Mouse (Mus musculus) kidney, embryonic 16.5 days (tissue): ENCODE measurements around the gene Aqp7. TPM values are rescaled to one million over a fixed set of nuclear protein-coding genes. Genes with fewer than 3 reads are reported as not detected.

ENCODE experiments used
- ATAC-seq: fragments of 200-750 bp; cut with Nextera tagmentation; 2 replicates; pipeline ENCODE4 v1.8.0; 2017; ENCODE audit warnings: moderate TSS enrichment; ENCODE audit not compliant: low FRiP score, low TSS enrichment
- H3K27ac ChIP-seq: fragments of 300-500 bp; sonication (generic); 2 replicates; pipeline ENCODE4 v1.5.1; 2014; ENCODE audit warnings: low read length
- H3K27me3 ChIP-seq: fragments of 300-500 bp; sonication (generic); 2 replicates; pipeline ENCODE4 v1.6.1; 2014; ENCODE audit warnings: low read length, control low read depth, mixed read lengths; ENCODE audit not compliant: insufficient read depth
- H3K36me3 ChIP-seq: fragments of 300-500 bp; sonication (generic); 2 replicates; pipeline ENCODE4 v1.6.1; 2014; ENCODE audit warnings: low read length, control low read depth, mixed read lengths; ENCODE audit not compliant: insufficient read depth
- H3K4me1 ChIP-seq: fragments of 300-500 bp; sonication (generic); 2 replicates; pipeline ENCODE4 v1.6.1; 2014; ENCODE audit warnings: low read length, control low read depth, mixed read lengths; ENCODE audit not compliant: insufficient read depth
- H3K4me2 ChIP-seq: fragments of 300-500 bp; sonication (generic); replicated peaks from 2 replicates; pipeline ENCODE4 v1.6.1; 2014; ENCODE audit warnings: low read depth, low read length
- H3K4me3 ChIP-seq: fragments of 300-500 bp; sonication (generic); 2 replicates; pipeline ENCODE4 v1.5.1; 2014; ENCODE audit warnings: mild to moderate bottlenecking, low read length
- H3K9ac ChIP-seq: fragments of 300-500 bp; sonication (generic); replicated peaks from 2 replicates; pipeline ENCODE4 v1.6.1; 2014; ENCODE audit warnings: low read length
- H3K9me3 ChIP-seq: fragments of 300-500 bp; sonication (generic); 2 replicates; pipeline ENCODE4 v1.6.1; 2016; ENCODE audit warnings: low read length, control low read depth
- WGBS: fragments of 180-500 bp; shearing (Covaris S2); extraction: QIAGEN DNeasy Blood & Tissue Kit; methylation state at CpG from one replicate; pipeline ENCODE4 v1.1.7; 2014; 5-methylcytosine and 5-hydroxymethylcytosine counted together
- polyA plus RNA-seq: library from polyadenylated mRNA; unstranded; fragments of >200 nt; fragmentation: Nextera tagmentation; extraction: Ambion mirVana; gene quantifications from 2 replicates; pipeline ENCODE4 v1.2.1, GENCODE M21; 2015

Gene Aqp7
- polyA plus RNA-seq: 1.2 and 2.4 TPM in 2 replicates

GRCm38 (mm10) chr4:41047524-41048271 lies at the start of gene Aqp7:
TSS of gene Aqp7 (minus strand) at chr4:41048139.
- ATAC-seq: no peak
- H3K27ac ChIP-seq: no peak within 1 kb of the TSS

DNA sequence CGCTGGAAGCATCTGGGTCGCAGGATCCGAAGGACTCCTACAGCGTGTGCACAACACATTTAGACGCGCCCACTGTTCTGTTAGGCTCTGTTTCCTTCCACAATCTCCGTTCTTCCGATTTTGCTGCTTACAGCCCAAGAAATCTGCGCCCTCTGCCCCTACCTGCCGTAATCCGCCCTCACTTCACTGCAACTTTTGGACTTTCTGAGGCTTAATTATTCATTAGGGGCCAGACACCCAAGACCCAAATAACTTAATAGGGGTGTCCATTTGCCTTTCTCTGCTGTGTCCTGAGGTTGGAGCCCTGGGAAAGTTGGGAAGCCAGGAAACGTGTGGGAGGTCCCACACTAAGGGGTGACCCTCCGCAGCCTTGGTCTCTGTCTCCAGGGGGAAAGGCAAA lies 49.4 kb upstream of the Aqp7 start:
- peaks cover 23% of the 10 kb centered on the region for H3K4me1 ChIP-seq
- H3K9ac ChIP-seq: peak overlapping the region; percentile 47
- H3K9me3 ChIP-seq: no peaks in the 10 kb centered on the region
- H3K4me3 ChIP-seq: peak overlapping the region; percentile 43
- 54% methylated on average over 13 of the region's 13 CpGs for WGBS
- ATAC-seq: no peak
- H3K27me3 ChIP-seq: peaks cover 5% of the 10 kb centered on the region
- no peaks in the 10 kb centered on the region for H3K36me3 ChIP-seq
- peak overlapping the region; percentile 79 for H3K4me2 ChIP-seq
- H3K27ac ChIP-seq: peak overlapping the region; percentile 50; the same call in 1 of the 2 replicates

More at GRCm38 (mm10) chr4:41047524-41048271, at the start of gene Aqp7:
- Histone ChIP-seq H3K4me3 (no peak within 1 kb of the TSS), H3K36me3 (no peaks in the 10 kb centered on the region), H3K4me1 (no peaks in the 10 kb centered on the region), H3K9ac (no peak within 1 kb of the TSS), H3K27me3 (0 out of 2 replicates have a peak, but pooled peaks cover 2% of the 10 kb centered on the region), H3K4me2 (no peak within 1 kb of the TSS), H3K9me3 (no peaks in the 10 kb centered on the region)
- 53% methylated on average over 9 of the region's 9 CpGs for WGBS

- peak overlapping the region; percentile 47; the same call in 1 of the 2 replicates for H3K9ac ChIP-seq
- ATAC-seq: no peak
- peak overlapping the region; percentile 43 for H3K4me3 ChIP-seq
- H3K9me3 ChIP-seq: no peaks in the 10 kb centered on the region
- 64% methylated on average over 5 of the region's 5 CpGs for WGBS
- no peaks in the 10 kb centered on the region for H3K36me3 ChIP-seq
- H3K27ac ChIP-seq: peak overlapping the region; percentile 50
- peaks cover 24% of the 10 kb centered on the region for H3K4me1 ChIP-seq
- peak overlapping the region; percentile 79 for H3K4me2 ChIP-seq
- H3K27me3 ChIP-seq: peaks cover 5% of the 10 kb centered on the region
Observed at GRCm38 (mm10) chr4:41096794-41097193, 48.9 kb upstream of the Aqp7 start.

DNA sequence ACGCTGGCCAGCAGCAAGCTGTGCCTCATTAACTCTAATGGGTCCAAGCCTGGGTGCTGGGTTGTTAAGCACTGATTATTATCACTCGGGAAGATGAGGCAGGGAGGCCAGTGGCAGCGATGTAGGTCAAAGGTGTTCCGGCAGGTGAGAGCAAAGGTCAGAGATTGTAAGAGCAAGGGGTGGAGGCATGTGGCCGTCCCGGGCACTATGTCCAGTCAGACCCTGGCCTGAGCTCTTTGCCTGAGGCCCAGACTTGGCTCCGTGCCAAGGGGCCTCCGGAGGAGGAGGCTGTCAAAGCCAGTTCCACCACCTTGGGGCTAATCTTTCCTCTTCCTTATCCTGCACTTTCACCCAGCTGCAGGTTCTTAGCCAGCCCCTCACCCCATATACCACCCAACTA lies 48.2 kb upstream of the Aqp7 start:
- H3K4me3 ChIP-seq: peak overlapping the region; percentile 43

DNA sequence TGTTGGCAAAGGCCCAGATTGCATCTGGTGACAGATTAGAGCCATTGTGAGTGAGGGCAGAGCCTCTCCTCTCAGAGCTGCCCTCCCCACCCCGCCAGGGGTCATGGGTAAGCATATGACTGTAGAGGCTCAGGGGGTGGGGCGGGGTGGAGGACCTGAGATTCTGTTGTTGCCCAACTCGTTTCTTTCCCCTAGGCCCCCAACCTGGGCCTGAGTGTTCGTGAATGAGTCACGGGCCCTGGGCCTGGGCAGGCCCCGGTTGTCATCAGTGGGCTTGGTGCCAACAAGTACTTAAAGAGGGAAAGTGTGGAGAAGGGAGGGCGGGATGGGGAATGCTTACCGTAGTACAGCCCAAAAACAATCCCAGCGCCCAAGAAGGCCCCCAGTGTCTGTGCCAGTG lies 46.4 kb upstream of the Aqp7 start:
- Histone ChIP-seq H3K9ac (no peak overlapping the region), H3K36me3 (no peaks in the 10 kb centered on the region), H3K27ac (no peak overlapping the region), H3K4me2 (no peak overlapping the region), H3K4me3 (no peak overlapping the region), H3K4me1 (peaks cover 34% of the 10 kb centered on the region), H3K27me3 (peaks cover 5% of the 10 kb centered on the region), H3K9me3 (no peaks in the 10 kb centered on the region)
- WGBS: 66% methylated on average over 9 of the region's 9 CpGs
- no peak for ATAC-seq

More for the DNA sequence above, 48.2 kb upstream of the Aqp7 start:
- H3K4me1 ChIP-seq: peaks cover 27% of the 10 kb centered on the region
- peak overlapping the region; percentile 79 for H3K4me2 ChIP-seq
- peaks cover 5% of the 10 kb centered on the region for H3K27me3 ChIP-seq
- H3K36me3 ChIP-seq: no peaks in the 10 kb centered on the region
- ATAC-seq: peak; percentile 40
- 25% methylated on average over 8 of the region's 8 CpGs for WGBS
- no peaks in the 10 kb centered on the region for H3K9me3 ChIP-seq
- H3K27ac ChIP-seq: 0 out of 2 replicates have a peak overlapping the region, but pooled peaks have one; percentile 12
- 0 out of 2 replicates have a peak overlapping the region, but pooled peaks have one; percentile 8 for H3K9ac ChIP-seq

- Histone ChIP-seq H3K36me3 (no peaks in the 10 kb centered on the region), H3K4me1 (peaks cover 27% of the 10 kb centered on the region), H3K27ac (no peak overlapping the region), H3K27me3 (peaks cover 5% of the 10 kb centered on the region), H3K4me2 (no peak overlapping the region), H3K9ac (no peak overlapping the region), H3K9me3 (no peaks in the 10 kb centered on the region), H3K4me3 (no peak overlapping the region)
- ATAC-seq: no peak
- WGBS: 42% methylated on average over 1 of the region's 1 CpGs
Observed at GRCm38 (mm10) chr4:41092958-41093357, 45.0 kb upstream of the Aqp7 start.

DNA sequence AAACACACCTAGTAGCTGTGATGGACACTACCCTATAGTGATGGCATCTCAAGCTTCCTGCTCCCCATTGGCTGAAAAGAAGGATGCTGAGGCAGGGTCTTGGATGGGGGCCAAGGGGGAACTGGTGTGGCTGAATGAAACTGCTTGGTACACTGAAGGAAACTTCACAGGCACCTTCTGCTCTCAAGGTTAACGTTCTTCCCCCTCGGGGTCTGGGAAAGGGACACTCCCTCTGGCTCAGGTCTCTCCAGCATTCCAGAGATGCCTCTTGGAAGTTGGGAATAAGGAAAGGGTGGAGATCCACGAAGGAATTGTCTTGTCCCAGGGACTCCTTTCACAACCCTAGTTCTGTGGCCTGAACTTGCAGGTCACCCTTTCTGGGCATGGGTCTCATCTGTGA lies 43.5 kb upstream of the Aqp7 start:
- WGBS: 29% methylated on average over 3 of the region's 3 CpGs
- ATAC-seq: no peak
- Histone ChIP-seq H3K9me3 (no peaks in the 10 kb centered on the region), H3K4me2 (no peak overlapping the region), H3K4me1 (peaks cover 19% of the 10 kb centered on the region; the same call in 1 of the 2 replicates), H3K27ac (no peak overlapping the region), H3K27me3 (no peaks in the 10 kb centered on the region), H3K4me3 (no peak overlapping the region), H3K9ac (no peak overlapping the region), H3K36me3 (no peaks in the 10 kb centered on the region)

- WGBS: 67% methylated on average over 2 of the region's 2 CpGs
- no peak overlapping the region for H3K4me3 ChIP-seq
- no peaks in the 10 kb centered on the region for H3K27me3 ChIP-seq
- peaks cover 16% of the 10 kb centered on the region; the same call in 1 of the 2 replicates for H3K4me1 ChIP-seq
- no peaks in the 10 kb centered on the region for H3K36me3 ChIP-seq
- no peak for ATAC-seq
- H3K9me3 ChIP-seq: no peaks in the 10 kb centered on the region
- H3K27ac ChIP-seq: no peak overlapping the region
- no peak overlapping the region for H3K4me2 ChIP-seq
- H3K9ac ChIP-seq: no peak overlapping the region
Observed at GRCm38 (mm10) chr4:41089705-41090104, 41.8 kb upstream of the Aqp7 start.

DNA sequence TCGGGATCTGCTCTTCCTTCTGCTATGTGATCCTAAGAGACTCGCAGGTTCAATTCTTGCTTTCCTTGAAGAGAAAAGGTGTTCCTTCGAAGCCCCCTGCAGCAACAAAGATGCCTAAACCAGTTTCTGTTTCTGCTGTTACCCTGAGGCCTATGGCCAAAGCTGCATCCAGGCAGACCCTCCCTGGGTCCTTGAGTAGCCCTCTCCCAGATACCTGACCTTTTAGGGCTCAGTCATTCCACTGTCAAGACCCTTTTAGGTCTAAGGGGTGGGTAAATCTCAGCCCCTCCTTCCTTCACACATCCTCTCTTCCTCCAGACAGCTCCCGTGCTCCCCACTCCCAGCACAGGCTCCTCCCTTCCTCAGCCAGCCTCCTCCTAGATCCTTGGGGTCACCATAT lies 41.2 kb upstream of the Aqp7 start:
- H3K4me2 ChIP-seq: no peak overlapping the region
- H3K4me3 ChIP-seq: no peak overlapping the region
- no peak overlapping the region for H3K27ac ChIP-seq
- no peaks in the 10 kb centered on the region for H3K9me3 ChIP-seq
- no peaks in the 10 kb centered on the region for H3K27me3 ChIP-seq
- ATAC-seq: no peak
- 81% methylated on average over 4 of the region's 4 CpGs for WGBS
- H3K36me3 ChIP-seq: no peaks in the 10 kb centered on the region
- no peak overlapping the region for H3K9ac ChIP-seq
- peaks cover 14% of the 10 kb centered on the region; the same call in 1 of the 2 replicates for H3K4me1 ChIP-seq
